Mouse (Mus musculus): ENCODE measurements around the gene Usp29. TPM values are rescaled to one million over a fixed set of nuclear protein-coding genes. Genes with fewer than 3 reads are reported as not detected.
A peak's percentile ranks its signal among the peaks of the same experiment; 100 is the strongest.

The Usp29 gene
- total and polyA plus RNA-seq, 2 experiments from 2014 or later, result 43.3 to 101 TPM

- Histone ChIP-seq H3K4me3 (ENCODE audit: low read depth, low read length) (no peak overlapping the region), H3K4me1 (ENCODE audit: insufficient read depth, low read length) (peaks cover 5% of the 10 kb centered on the region), H3K9me3 (ENCODE audit: low read length) (no peaks in the 10 kb centered on the region), H3K27ac (ENCODE audit: low read depth, low read length) (no peak overlapping the region), H3K27me3 (ENCODE audit: insufficient read depth, low read length) (no peaks in the 10 kb centered on the region), H3K36me3 (ENCODE audit: insufficient read depth, low read length) (no peaks in the 10 kb centered on the region), H3K4me2 (ENCODE audit: low read depth, low read length, poor library complexity, severe bottlenecking) (no peak overlapping the region), H3K9ac (replicated peaks; ENCODE audit: low read length, poor library complexity, severe bottlenecking) (no peak overlapping the region)
- DNase-seq (ENCODE audit: low spot score), result no peak
- WGBS, result 92% methylated on average over 3 of the region's 3 CpGs
- ATAC-seq (ENCODE audit: low FRiP score), result no peak
- TF ChIP-seq CTCF (IDR thresholded peaks at IDR 0.05), result no peak
Observed at GRCm38 (mm10) chr7:6850321-6850720, 119.9 kb downstream of the Usp29 start.

GRCm38 (mm10) chr7:6851256-6851655, 120.9 kb downstream of the Usp29 start:
- no peak overlapping the region for H3K4me2 ChIP-seq (ENCODE audit: low read depth, low read length, poor library complexity, severe bottlenecking)
- H3K9ac ChIP-seq (replicated peaks; ENCODE audit: low read length, poor library complexity, severe bottlenecking), result no peak overlapping the region
- peaks cover 5% of the 10 kb centered on the region for H3K4me1 ChIP-seq (ENCODE audit: insufficient read depth, low read length)
- H3K27me3 ChIP-seq (ENCODE audit: insufficient read depth, low read length), result no peaks in the 10 kb centered on the region
- H3K27ac ChIP-seq (ENCODE audit: low read depth, low read length), result peak overlapping the region; percentile 68
- no peaks in the 10 kb centered on the region for H3K36me3 ChIP-seq (ENCODE audit: insufficient read depth, low read length)
- 59% methylated on average over 6 of the region's 6 CpGs for WGBS
- no peak overlapping the region for H3K4me3 ChIP-seq (ENCODE audit: low read depth, low read length)
- no peak for TF ChIP-seq CTCF (IDR thresholded peaks at IDR 0.05)
- H3K9me3 ChIP-seq (ENCODE audit: low read length), result no peaks in the 10 kb centered on the region
- ATAC-seq (ENCODE audit: low FRiP score) (no peak), DNase-seq (ENCODE audit: low spot score) (no peak)

GRCm38 (mm10) chr7:6851717-6852503, 121.5 kb downstream of the Usp29 start:
- Histone ChIP-seq H3K4me3 (ENCODE audit: low read depth, low read length) (no peak overlapping the region), H3K4me2 (ENCODE audit: low read depth, low read length, poor library complexity, severe bottlenecking) (no peak overlapping the region), H3K9me3 (ENCODE audit: low read length) (no peaks in the 10 kb centered on the region), H3K4me1 (ENCODE audit: insufficient read depth, low read length) (peaks cover 5% of the 10 kb centered on the region), H3K9ac (replicated peaks; ENCODE audit: low read length, poor library complexity, severe bottlenecking) (no peak overlapping the region), H3K27me3 (ENCODE audit: insufficient read depth, low read length) (no peaks in the 10 kb centered on the region), H3K27ac (ENCODE audit: low read depth, low read length) (peak overlapping the region; percentile 68), H3K36me3 (ENCODE audit: insufficient read depth, low read length) (no peaks in the 10 kb centered on the region)
- DNase-seq (ENCODE audit: low spot score), result peak; percentile 71
- 22% methylated on average over 5 of the region's 5 CpGs for WGBS
- no peak; the same call in 1 of the 2 replicates for TF ChIP-seq CTCF (IDR thresholded peaks at IDR 0.05)
- ATAC-seq (ENCODE audit: low FRiP score), result peak; percentile 93

- DNase-seq (ENCODE audit: low spot score), result no peak
- Histone ChIP-seq H3K4me3 (ENCODE audit: low read depth, low read length) (no peak overlapping the region), H3K36me3 (ENCODE audit: insufficient read depth, low read length) (no peaks in the 10 kb centered on the region), H3K4me2 (ENCODE audit: low read depth, low read length, poor library complexity, severe bottlenecking) (no peak overlapping the region), H3K27ac (ENCODE audit: low read depth, low read length) (no peak overlapping the region), H3K4me1 (ENCODE audit: insufficient read depth, low read length) (peaks cover 8% of the 10 kb centered on the region), H3K9ac (replicated peaks; ENCODE audit: low read length, poor library complexity, severe bottlenecking) (no peak overlapping the region), H3K27me3 (ENCODE audit: insufficient read depth, low read length) (no peaks in the 10 kb centered on the region), H3K9me3 (ENCODE audit: low read length) (no peaks in the 10 kb centered on the region)
- no peak for TF ChIP-seq CTCF (IDR thresholded peaks at IDR 0.05)
- ATAC-seq (ENCODE audit: low FRiP score), result no peak
- 93% methylated on average over 10 of the region's 10 CpGs for WGBS
Observed at GRCm38 (mm10) chr7:6855613-6856405, 125.4 kb downstream of the Usp29 start.

GRCm38 (mm10) chr7:6858694-6859270, 128.4 kb downstream of the Usp29 start:
- Histone ChIP-seq H3K4me2 (ENCODE audit: low read depth, low read length, poor library complexity, severe bottlenecking) (no peak overlapping the region), H3K36me3 (ENCODE audit: insufficient read depth, low read length) (no peaks in the 10 kb centered on the region), H3K9me3 (ENCODE audit: low read length) (no peaks in the 10 kb centered on the region), H3K9ac (replicated peaks; ENCODE audit: low read length, poor library complexity, severe bottlenecking) (0 out of 2 replicates have a peak overlapping the region, but pooled peaks have one; percentile 19), H3K4me1 (ENCODE audit: insufficient read depth, low read length) (peaks cover 3% of the 10 kb centered on the region; the same call in 1 of the 2 replicates), H3K27me3 (ENCODE audit: insufficient read depth, low read length) (no peaks in the 10 kb centered on the region), H3K4me3 (ENCODE audit: low read depth, low read length) (no peak overlapping the region), H3K27ac (ENCODE audit: low read depth, low read length) (peak overlapping the region; percentile 47; the same call in 1 of the 2 replicates)
- 29% methylated on average over 5 of the region's 5 CpGs for WGBS
- DNase-seq (ENCODE audit: low spot score) (no peak), ATAC-seq (ENCODE audit: low FRiP score) (no peak)
- no peak for TF ChIP-seq CTCF (IDR thresholded peaks at IDR 0.05)
